Mouse (Mus musculus) left cerebral cortex, adult 11 months (tissue): ENCODE data around the gene Map4k1.
"Not testable (repeated sequence)": the region's sequence is repeated elsewhere in the genome, so short reads cannot be mapped to it uniquely, and the experiment has no call there.

Source experiments
- DNase-seq: peaks from one replicate; pipeline ENCODE4 v3.0.0; 2022; ENCODE audit warnings: low spot score

The Map4k1 gene

GRCm38 (mm10) chr7:28955295-28955897 lies 26.5 kb upstream of the Map4k1 start:
- DNase-seq, result no peak

GRCm38 (mm10) chr7:28956270-28956669 lies 25.6 kb upstream of the Map4k1 start:
- no peak for DNase-seq

- DNase-seq, result no peak
Observed at GRCm38 (mm10) chr7:28957286-28957685, 24.6 kb upstream of the Map4k1 start.

- no peak for DNase-seq
Observed at GRCm38 (mm10) chr7:28957997-28958725, 23.7 kb upstream of the Map4k1 start.

- DNase-seq, result no peak
Observed at GRCm38 (mm10) chr7:28958770-28959169, 23.1 kb upstream of the Map4k1 start.

- DNase-seq, result no peak
Observed at GRCm38 (mm10) chr7:28959505-28960045, 22.3 kb upstream of the Map4k1 start.

GRCm38 (mm10) chr7:28960354-28961046 lies 21.4 kb upstream of the Map4k1 start:
- DNase-seq, result no peak

GRCm38 (mm10) chr7:28961584-28961926 lies 20.3 kb upstream of the Map4k1 start:
- DNase-seq, result no peak

GRCm38 (mm10) chr7:28961927-28962670 lies 19.8 kb upstream of the Map4k1 start, which contains the start of gene Actn4:
Actn4 (minus strand) TSS chr7:28962340.
- peak; percentile 97 for DNase-seq

- no peak for DNase-seq
Observed at GRCm38 (mm10) chr7:28963399-28963923, 18.4 kb upstream of the Map4k1 start.

GRCm38 (mm10) chr7:28965346-28965840 lies 16.5 kb upstream of the Map4k1 start:
- no peak for DNase-seq

- DNase-seq, result no peak
Observed at GRCm38 (mm10) chr7:28966181-28966580, 15.7 kb upstream of the Map4k1 start.

GRCm38 (mm10) chr7:28966751-28967505 lies 14.9 kb upstream of the Map4k1 start:
- DNase-seq, result no peak

GRCm38 (mm10) chr7:28968120-28968519 lies 13.7 kb upstream of the Map4k1 start:
- DNase-seq, result not testable (repeated sequence)

- no peak for DNase-seq
Observed at GRCm38 (mm10) chr7:28969271-28969670, 12.6 kb upstream of the Map4k1 start.

- DNase-seq, result no peak
Observed at GRCm38 (mm10) chr7:28969672-28970394, 12.0 kb upstream of the Map4k1 start.

GRCm38 (mm10) chr7:28971029-28971428 lies 10.8 kb upstream of the Map4k1 start:
- no peak for DNase-seq

GRCm38 (mm10) chr7:28971770-28972269 lies 10.0 kb upstream of the Map4k1 start:
- no peak for DNase-seq

GRCm38 (mm10) chr7:28972542-28972985 lies 9.3 kb upstream of the Map4k1 start:
- peak; percentile 51 for DNase-seq

GRCm38 (mm10) chr7:28973025-28973424 lies 8.8 kb upstream of the Map4k1 start:
- peak; percentile 28 for DNase-seq
